Mouse (Mus musculus): Measurements from ENCODE around the gene Pigr.

- TF ChIP-seq CTCF (IDR thresholded peaks at IDR 0.05; ENCODE audit: borderline replicate concordance, control insufficient read depth, extremely low read depth, insufficient read depth, low read length, poor library complexity) (no peak), POLR2A (IDR thresholded peaks at IDR 0.05; ENCODE audit: control insufficient read depth, extremely low read depth, insufficient read depth, low read length, poor library complexity) (no peak)
Observed at GRCm38 (mm10) chr1:130795331-130795730, 31.2 kb upstream of the Pigr start.

Measured in thymus, adult 2 months (tissue).